Mouse (Mus musculus) gonadal fat pad, adult 2 months (tissue): ENCODE results near the gene Lsm4. TPM values are rescaled to one million over a fixed set of nuclear protein-coding genes. Genes with fewer than 3 reads are reported as not detected.

Experiments used
- DNase-seq: peaks from one replicate; pipeline ENCODE4 v3.0.0-alpha.2; 2012; ENCODE audit warnings: low read depth
- polyA plus RNA-seq: library from polyadenylated mRNA; depleted of rRNA; stranded (reverse); fragments of >200 nt; gene quantifications from 2 replicates; pipeline ENCODE4 v1.2.3, GENCODE M21; 2012

Lsm4 gene
- polyA plus RNA-seq, 1 experiment, result 91.6 TPM

DNA sequence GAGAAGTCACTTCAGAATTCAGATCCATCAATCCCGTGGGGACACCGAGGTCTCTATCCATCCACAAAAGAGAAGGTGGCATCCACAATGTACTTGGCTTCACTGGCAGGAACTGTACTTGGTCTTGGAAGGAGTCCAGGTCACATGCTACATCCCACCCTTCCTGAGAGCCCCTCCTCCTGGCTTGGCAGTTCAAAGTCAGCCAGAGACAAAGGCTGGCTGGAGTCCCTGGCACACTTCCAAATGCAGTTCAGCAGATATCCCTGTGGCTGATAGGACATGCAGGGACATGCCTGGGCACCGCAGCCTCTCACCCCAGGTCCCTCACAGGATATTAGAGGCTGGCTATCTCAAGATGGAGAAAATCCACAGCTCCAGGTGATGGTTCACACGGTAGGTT lies 23.7 kb upstream of the Lsm4 start:
- no peak for DNase-seq

DNA sequence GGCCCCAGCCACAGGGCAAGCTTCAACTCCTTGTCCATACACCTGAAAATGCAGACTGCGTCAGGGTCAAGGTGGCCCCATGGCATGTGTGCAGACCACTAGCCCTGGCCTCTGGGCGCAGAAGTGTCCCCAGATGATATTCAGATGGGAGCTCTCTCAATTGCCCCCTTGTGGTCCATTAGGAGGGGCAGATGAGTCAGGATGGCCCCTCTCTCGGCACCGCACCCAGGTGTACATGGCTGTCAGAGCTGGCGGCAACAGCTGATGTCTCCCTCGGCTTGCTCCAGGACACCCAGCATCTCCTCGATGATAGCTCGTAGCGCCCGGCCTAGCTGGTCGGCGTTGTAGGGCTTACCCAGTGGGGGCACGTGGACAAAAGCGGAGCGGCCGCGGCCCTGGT lies 22.7 kb upstream of the Lsm4 start:
- no peak for DNase-seq

DNA sequence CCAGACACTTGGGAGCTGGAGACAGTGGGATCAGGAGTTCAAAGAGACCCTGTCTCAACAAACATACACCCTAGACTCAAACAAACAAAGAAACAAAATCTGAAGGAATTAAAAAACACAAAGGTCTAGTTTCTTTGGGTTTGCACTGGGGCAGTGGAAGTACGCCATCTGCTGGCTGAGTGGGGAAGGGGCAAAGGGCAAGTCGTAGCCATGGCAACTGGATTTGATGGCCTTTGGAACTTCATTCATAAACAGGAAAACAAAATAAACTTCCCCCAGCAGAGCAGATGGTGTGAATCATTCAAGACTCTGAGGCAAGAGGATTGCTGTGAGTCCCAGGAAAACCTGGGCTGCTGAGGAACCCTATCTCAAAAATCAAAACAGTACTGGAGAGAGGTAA lies 19.8 kb upstream of the Lsm4 start:
- no peak for DNase-seq

- DNase-seq, result no peak
Observed at GRCm38 (mm10) chr8:70654121-70654520, 18.9 kb upstream of the Lsm4 start.

- no peak for DNase-seq
Observed at GRCm38 (mm10) chr8:70655469-70655868, 17.6 kb upstream of the Lsm4 start.

GRCm38 (mm10) chr8:70656193-70656790 lies 16.8 kb upstream of the Lsm4 start:
- DNase-seq, result no peak

GRCm38 (mm10) chr8:70657214-70657613 lies 15.8 kb upstream of the Lsm4 start:
- no peak for DNase-seq

DNA sequence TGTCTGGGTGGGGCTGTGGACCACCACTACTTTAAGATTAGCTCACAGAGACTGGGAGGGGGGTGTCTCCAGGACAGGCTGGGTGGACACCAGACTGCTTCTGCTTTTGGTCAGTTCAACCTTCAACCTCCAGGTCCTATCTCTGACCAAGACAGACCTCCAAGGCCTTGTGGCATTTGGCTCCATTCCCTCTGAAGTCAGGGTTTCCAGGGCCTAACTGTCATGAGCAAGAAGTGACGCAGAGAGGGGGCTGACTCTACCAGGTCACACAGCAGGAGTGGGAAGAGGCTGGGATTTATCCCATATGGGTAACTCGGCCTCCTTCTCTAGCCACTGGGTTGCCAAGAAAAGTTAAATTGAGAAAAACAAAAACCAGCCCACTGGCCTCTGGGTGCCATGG lies 15.3 kb upstream of the Lsm4 start:
- DNase-seq, result no peak

GRCm38 (mm10) chr8:70658897-70659603 lies 14.0 kb upstream of the Lsm4 start:
- DNase-seq, result no peak

DNA sequence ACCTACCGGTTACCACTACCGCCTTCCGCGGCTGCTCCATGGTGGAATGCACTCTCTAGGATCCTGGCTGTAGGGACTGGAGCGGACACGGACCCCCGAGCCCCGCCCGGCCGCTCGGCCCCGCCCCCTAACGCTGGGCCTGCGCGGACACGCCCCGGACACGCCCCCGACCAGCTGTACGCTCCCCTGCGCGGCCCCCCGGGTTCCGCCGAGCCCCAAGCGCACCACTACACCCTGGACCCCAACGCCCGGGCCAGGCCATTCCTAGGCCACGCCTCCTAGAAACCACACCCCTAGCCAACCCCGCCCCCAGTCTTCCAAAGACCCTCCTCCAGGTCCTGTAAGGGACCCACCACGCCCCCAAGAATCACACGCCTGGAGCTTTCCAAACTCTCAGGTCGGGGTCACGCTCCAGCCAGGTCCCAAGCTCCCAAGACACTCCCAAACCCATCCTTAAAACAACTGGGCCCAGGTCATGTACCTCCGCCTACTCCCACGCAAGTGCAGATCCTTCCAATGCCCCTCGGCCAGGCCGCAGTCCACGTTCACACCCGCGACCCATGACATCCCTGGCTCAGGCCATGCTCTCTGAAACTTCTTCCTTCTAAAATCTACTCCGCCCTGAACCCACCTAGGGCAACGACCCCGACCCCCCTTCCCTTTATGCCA lies 13.3 kb upstream of the Lsm4 start:
- DNase-seq, result no peak

DNA sequence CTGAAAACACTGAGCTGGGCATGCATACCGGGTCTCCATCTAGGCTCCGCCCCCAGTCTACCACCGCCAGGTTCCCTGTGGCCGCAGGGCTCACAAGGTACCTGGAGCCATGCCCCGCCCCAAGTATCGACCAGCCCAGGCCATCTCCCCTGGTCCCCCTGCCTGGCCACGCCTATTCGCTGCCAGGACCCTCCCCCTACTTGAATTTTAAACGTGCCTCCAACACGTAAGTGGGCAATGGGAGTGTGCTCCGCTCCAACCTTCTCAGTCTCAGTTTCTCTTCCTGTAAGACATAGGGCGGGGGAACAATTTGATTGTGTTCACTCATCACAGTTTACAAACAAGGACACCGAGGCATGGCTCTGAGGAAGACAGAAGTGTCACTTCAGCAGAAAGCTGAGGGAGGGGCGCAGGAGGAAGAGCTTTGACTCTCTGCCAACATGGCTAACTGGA lies 12.7 kb upstream of the Lsm4 start, which contains the start of gene Pgpep1:
Gene Pgpep1, minus strand, starts transcription at position 116 of the 453 bp plus-strand sequence.
- no peak for DNase-seq

DNA sequence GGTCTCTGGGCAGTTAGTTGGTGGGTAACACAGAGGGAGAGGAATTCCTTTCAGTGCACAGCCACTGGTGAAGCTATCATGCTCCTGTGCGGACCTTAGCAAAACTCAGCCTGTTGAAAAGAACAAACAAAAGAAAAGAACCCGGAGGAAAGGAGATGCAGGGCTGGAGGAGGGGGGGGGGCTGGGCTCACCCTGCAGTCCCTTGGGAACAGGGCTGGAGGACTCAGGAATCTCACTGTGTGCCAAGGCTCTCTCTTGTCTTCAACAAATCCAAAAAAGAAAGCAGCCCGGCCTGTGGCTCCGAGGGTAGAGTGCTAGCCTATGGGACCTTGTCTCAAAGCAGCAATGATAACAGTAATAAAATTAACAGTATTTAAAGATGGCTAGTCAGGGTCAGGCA lies 9.4 kb upstream of the Lsm4 start:
- no peak for DNase-seq

- no peak for DNase-seq
Observed at GRCm38 (mm10) chr8:70664631-70665030, 8.4 kb upstream of the Lsm4 start.

GRCm38 (mm10) chr8:70665599-70665998 lies 7.4 kb upstream of the Lsm4 start:
- DNase-seq, result no peak

- DNase-seq, result no peak
Observed at GRCm38 (mm10) chr8:70667071-70667470, 6.0 kb upstream of the Lsm4 start.

GRCm38 (mm10) chr8:70671615-70672324 lies 1.3 kb upstream of the Lsm4 start:
- no peak for DNase-seq

GRCm38 (mm10) chr8:70672325-70673078 lies 546 bp upstream of the Lsm4 start:
- no peak for DNase-seq

DNA sequence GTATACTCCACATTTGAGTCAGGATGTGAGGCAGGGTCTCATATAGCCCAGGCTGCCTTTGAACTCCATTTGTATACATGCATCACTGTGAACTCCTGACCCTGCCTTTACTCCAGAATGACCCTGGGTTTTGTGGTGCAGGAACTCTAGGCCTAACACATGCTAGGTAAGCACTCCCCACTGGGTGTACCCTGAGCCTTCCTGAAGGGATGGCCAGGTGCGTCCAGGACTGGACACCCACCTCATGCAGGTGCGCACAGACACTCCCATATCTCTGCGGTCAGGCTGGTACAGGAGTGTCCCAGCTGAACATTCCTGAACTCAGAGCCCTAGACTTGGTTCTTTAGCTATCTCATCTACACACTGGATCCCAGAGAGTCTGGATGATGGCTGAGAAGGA lies 1.1 kb downstream of the Lsm4 start:
- no peak for DNase-seq

GRCm38 (mm10) chr8:70674716-70675115 lies 1.7 kb downstream of the Lsm4 start:
- no peak for DNase-seq

GRCm38 (mm10) chr8:70675336-70675735 lies 2.3 kb downstream of the Lsm4 start:
- no peak for DNase-seq

- no peak for DNase-seq
Observed at GRCm38 (mm10) chr8:70677451-70678080, 4.5 kb downstream of the Lsm4 start.
